Mouse (Mus musculus) stomach, embryonic 14.5 days (tissue): ENCODE data around the gene Clybl. TPM values are rescaled to one million over a fixed set of nuclear protein-coding genes. Genes with fewer than 3 reads are reported as not detected.

Experiments
- ATAC-seq: fragments of 200-750 bp; cut with Nextera tagmentation; 2 replicates; pipeline ENCODE4 v1.8.0; 2017; ENCODE audit warnings: low read depth, moderate TSS enrichment; ENCODE audit not compliant: insufficient number of reproducible peaks, insufficient read depth, low FRiP score
- H3K27ac ChIP-seq: fragments of 300-500 bp; sonication (generic); 2 replicates; pipeline ENCODE4 v1.5.1; 2014; ENCODE audit warnings: mild to moderate bottlenecking, low read length, moderate library complexity, mixed read lengths
- H3K27me3 ChIP-seq: fragments of 300-500 bp; sonication (generic); 2 replicates; pipeline ENCODE4 v1.6.1; 2014; ENCODE audit warnings: low read length, control low read depth, mixed read lengths; ENCODE audit not compliant: control insufficient read depth, insufficient read depth
- H3K36me3 ChIP-seq: fragments of 300-500 bp; sonication (generic); 2 replicates; pipeline ENCODE4 v1.6.1; 2014; ENCODE audit warnings: mild to moderate bottlenecking, control low read depth, low read length, moderate library complexity, mixed read lengths; ENCODE audit not compliant: control insufficient read depth, insufficient read depth
- H3K4me1 ChIP-seq: fragments of 300-500 bp; sonication (generic); 2 replicates; pipeline ENCODE4 v1.6.1; 2014; ENCODE audit warnings: low read length, control low read depth, mixed read lengths; ENCODE audit not compliant: control insufficient read depth, insufficient read depth
- H3K4me2 ChIP-seq: fragments of 300-500 bp; sonication (generic); replicated peaks from 2 replicates; pipeline ENCODE4 v1.6.1; 2014; ENCODE audit warnings: low read depth, low read length, control low read depth
- H3K4me3 ChIP-seq: fragments of 300-500 bp; sonication (generic); 2 replicates; pipeline ENCODE4 v1.5.1; 2014; ENCODE audit warnings: low read depth, low read length, control low read depth
- H3K9ac ChIP-seq: fragments of 300-500 bp; sonication (generic); replicated peaks from 2 replicates; pipeline ENCODE4 v1.6.1; 2014; ENCODE audit warnings: low read depth, mild to moderate bottlenecking, control low read depth, low read length, moderate library complexity, mixed read lengths
- H3K9me3 ChIP-seq: fragments of 300-500 bp; sonication (generic); 2 replicates; pipeline ENCODE4 v1.6.1; 2016; ENCODE audit warnings: low read depth, low read length, control low read depth; ENCODE audit not compliant: control insufficient read depth
- WGBS: fragments of 180-500 bp; shearing (Covaris S2); extraction: QIAGEN DNeasy Blood & Tissue Kit; methylation state at CpG from one replicate; pipeline ENCODE4 v1.1.7; 2014; 5-methylcytosine and 5-hydroxymethylcytosine counted together
- polyA plus RNA-seq: library from polyadenylated mRNA; unstranded; fragments of >200 nt; fragmentation: Nextera tagmentation; extraction: Ambion mirVana; gene quantifications from 2 replicates; pipeline ENCODE4 v1.2.1, GENCODE M21; 2014

The Clybl gene
- polyA plus RNA-seq, 1 experiment from 2014 or later, result 27.0 TPM

DNA sequence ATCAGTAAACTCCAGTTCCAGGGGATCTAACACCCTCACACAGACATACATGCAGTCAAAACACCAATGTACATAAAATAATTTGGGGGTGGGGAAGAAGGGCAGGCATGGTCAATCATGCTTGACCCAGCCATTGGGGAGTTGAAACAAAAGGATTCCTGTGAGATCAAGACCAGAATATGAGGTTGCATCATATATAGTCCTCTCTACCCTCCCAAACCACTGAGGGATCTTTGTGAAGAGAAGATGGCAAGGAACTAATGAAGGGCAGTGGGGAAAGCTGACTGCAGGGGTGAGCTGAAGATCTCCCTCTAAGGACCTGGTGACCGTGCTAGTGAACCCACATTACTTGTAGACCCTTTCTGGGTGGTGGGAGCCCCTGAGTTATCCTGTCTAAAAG lies 20.6 kb upstream of the Clybl start:
- H3K4me3 ChIP-seq, result no peak overlapping the region
- WGBS, result 81% methylated on average over 1 of the region's 1 CpGs
- no peak overlapping the region for H3K9ac ChIP-seq
- H3K9me3 ChIP-seq, result no peaks in the 10 kb centered on the region
- H3K4me2 ChIP-seq, result no peak overlapping the region
- no peaks in the 10 kb centered on the region for H3K27me3 ChIP-seq
- H3K4me1 ChIP-seq, result no peaks in the 10 kb centered on the region
- peaks cover 23% of the 10 kb centered on the region for H3K36me3 ChIP-seq
- no peak overlapping the region for H3K27ac ChIP-seq
- ATAC-seq, result no peak

DNA sequence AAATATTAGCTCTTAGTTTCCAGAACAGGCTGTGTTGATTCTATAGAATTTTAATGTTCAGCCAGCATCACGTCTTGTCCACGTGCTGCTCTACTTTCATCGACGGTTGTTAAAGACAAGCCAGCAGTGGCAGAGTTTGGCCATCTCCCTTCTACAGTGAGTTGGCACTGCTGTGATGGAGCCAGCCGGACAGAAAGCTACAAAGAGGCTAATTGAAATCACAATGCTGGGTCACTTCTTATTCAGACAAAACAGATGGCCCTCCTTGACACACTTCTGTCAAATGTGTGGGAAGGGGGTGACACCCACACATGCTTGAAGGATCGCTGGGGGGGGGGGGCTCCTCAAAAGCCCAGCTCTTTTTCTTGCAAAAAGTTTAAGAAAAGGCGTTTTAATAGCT lies 12.6 kb upstream of the Clybl start:
- Histone ChIP-seq H3K27ac (no peak overlapping the region), H3K9me3 (no peaks in the 10 kb centered on the region), H3K4me2 (no peak overlapping the region), H3K4me1 (0 out of 2 replicates have a peak, but pooled peaks cover 4% of the 10 kb centered on the region), H3K9ac (no peak overlapping the region), H3K4me3 (no peak overlapping the region), H3K36me3 (no peaks in the 10 kb centered on the region), H3K27me3 (no peaks in the 10 kb centered on the region)
- WGBS, result 75% methylated on average over 7 of the region's 7 CpGs
- no peak for ATAC-seq

DNA sequence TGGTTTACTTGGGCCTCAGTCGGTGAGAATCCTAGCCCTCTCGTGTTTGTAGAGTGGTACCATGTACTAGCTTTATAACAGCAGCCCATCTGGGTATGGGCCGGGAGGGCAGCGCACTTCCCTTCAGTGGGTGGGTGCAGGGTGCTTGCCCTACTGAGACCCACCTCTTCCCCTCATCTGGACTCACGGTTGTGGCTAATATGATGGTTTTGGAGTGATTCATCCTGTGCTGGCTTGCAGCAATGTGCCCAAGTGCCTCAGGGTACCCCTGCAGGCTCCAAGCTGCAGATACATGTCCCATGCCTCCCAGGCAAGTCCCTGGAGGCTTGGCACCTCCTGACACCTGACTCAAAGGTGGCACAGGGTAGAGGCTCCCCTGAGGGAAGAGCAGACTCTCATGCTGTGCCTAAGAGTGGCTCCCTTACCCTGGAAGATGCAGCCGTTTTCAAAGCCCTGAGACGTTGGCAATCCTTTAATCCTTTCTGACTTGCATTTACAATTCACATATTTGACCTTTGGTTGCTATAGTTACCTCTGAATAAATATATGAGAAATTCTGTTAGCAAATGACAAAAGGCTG lies 11.2 kb upstream of the Clybl start:
- no peak overlapping the region for H3K27ac ChIP-seq
- no peaks in the 10 kb centered on the region for H3K27me3 ChIP-seq
- H3K4me3 ChIP-seq, result no peak overlapping the region
- H3K4me1 ChIP-seq, result 0 out of 2 replicates have a peak, but pooled peaks cover 4% of the 10 kb centered on the region
- H3K9ac ChIP-seq, result no peak overlapping the region
- no peak for ATAC-seq
- no peak overlapping the region for H3K4me2 ChIP-seq
- H3K9me3 ChIP-seq, result no peaks in the 10 kb centered on the region
- WGBS, result 61% methylated on average over 7 of the region's 7 CpGs
- H3K36me3 ChIP-seq, result no peaks in the 10 kb centered on the region

DNA sequence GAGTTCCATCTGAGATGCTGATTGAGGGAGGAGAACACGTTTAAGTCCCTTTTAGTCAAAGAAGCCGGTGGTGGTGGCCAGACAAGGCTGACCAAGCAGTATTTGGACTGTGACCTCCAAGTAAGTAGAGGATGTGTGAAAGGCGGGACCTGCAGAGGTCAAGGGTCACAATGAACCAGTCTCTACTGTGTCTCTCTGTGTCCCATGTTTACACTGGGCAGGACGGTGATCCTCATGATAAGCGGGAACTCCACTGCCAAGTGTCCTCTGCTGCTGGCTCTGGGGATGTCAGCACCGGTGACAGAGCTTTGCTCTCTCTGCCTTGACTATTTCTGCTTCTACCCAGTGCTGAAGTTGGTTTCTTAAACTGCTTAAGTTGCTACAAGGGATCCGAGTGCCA lies 10.5 kb upstream of the Clybl start:
- Histone ChIP-seq H3K9ac (no peak overlapping the region), H3K36me3 (no peaks in the 10 kb centered on the region), H3K4me2 (no peak overlapping the region), H3K27me3 (no peaks in the 10 kb centered on the region), H3K4me3 (no peak overlapping the region), H3K4me1 (0 out of 2 replicates have a peak, but pooled peaks cover 4% of the 10 kb centered on the region), H3K9me3 (no peaks in the 10 kb centered on the region), H3K27ac (no peak overlapping the region)
- ATAC-seq, result no peak
- 72% methylated on average over 7 of the region's 7 CpGs for WGBS

DNA sequence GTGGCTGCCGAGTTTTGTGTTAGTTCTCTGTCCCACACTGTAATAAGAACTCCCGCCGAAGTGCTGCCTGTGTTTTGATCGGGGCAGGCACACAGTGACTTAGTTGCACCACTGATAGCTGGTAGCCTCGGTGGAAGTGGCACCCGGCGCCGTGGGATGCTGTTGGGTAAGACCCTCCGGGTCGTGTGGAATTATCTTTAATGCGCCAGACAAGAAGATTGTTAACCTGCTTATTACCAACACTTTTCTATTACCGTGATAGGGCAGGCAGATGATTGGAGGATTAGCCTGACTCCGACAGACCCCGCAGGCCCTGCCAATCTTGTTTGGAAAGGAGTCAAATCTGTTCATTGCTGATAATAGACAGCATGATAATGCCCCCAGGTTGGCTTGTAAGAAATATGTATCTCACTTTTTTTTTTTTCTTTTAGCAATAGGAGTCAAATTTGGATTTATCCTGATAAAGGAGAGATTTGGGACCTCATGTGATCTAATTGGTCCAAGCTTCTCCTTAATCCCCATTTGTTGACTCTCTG lies 5.2 kb upstream of the Clybl start:
- Histone ChIP-seq H3K4me3 (no peak overlapping the region), H3K4me2 (no peak overlapping the region), H3K9ac (no peak overlapping the region), H3K36me3 (no peaks in the 10 kb centered on the region), H3K9me3 (no peaks in the 10 kb centered on the region), H3K27ac (no peak overlapping the region), H3K27me3 (no peaks in the 10 kb centered on the region), H3K4me1 (no peaks in the 10 kb centered on the region)
- ATAC-seq, result no peak
- 82% methylated on average over 14 of the region's 14 CpGs for WGBS

DNA sequence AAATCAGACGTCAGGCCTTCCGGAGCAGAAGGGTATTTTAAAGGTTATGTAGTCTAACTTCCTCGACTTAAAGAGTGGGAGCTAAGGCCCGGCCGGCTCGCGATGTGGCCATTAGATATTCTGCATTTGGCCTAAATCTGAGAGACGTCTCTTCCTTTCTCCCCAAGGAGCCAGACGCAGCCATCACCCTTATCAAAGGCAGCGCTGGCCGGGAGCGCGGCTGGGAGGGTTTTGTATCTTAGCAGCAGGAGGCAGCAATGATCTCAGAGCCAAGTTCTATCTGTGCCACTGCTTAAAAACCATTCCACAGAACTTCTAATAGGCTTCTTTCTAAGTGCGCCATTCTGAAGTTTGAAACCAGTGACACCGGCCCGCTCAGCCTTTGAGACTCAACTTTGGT lies 2.2 kb upstream of the Clybl start:
- H3K9me3 ChIP-seq, result no peaks in the 10 kb centered on the region
- H3K4me2 ChIP-seq, result no peak overlapping the region
- H3K9ac ChIP-seq, result no peak overlapping the region
- no peaks in the 10 kb centered on the region for H3K27me3 ChIP-seq
- WGBS, result 66% methylated on average over 16 of the region's 16 CpGs
- no peak overlapping the region for H3K4me3 ChIP-seq
- ATAC-seq, result no peak
- no peak overlapping the region for H3K27ac ChIP-seq
- H3K36me3 ChIP-seq, result no peaks in the 10 kb centered on the region
- no peaks in the 10 kb centered on the region; the same call in 1 of the 2 replicates for H3K4me1 ChIP-seq

DNA sequence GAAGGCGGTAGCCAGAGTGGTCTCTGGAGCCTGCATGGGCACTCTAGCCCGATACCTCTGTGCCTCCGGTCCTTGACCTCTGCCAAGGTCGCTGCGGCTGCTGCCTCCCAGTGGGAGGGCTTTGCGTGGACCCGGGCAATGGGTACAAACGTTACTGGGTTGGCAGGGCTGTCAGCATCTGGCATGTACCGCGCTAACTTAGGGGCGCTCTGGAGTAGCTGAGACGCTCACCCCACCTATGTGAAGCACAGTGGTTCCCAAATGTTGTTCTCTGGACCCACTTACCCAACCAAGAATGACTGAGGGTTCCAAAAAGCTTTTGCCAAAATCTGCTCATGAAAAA lies 282 bp downstream of the Clybl start:
- WGBS, result 2% methylated on average over 12 of the region's 12 CpGs
- H3K9ac ChIP-seq, result peak overlapping the region; percentile 50
- peak overlapping the region; percentile 65 for H3K4me2 ChIP-seq
- ATAC-seq, result peak; percentile 25; the same call in 1 of the 2 replicates
- no peaks in the 10 kb centered on the region for H3K9me3 ChIP-seq
- no peaks in the 10 kb centered on the region; the same call in 1 of the 2 replicates for H3K4me1 ChIP-seq
- H3K36me3 ChIP-seq, result no peaks in the 10 kb centered on the region
- no peak overlapping the region for H3K27ac ChIP-seq
- peak overlapping the region; percentile 73 for H3K4me3 ChIP-seq
- H3K27me3 ChIP-seq, result no peaks in the 10 kb centered on the region

DNA sequence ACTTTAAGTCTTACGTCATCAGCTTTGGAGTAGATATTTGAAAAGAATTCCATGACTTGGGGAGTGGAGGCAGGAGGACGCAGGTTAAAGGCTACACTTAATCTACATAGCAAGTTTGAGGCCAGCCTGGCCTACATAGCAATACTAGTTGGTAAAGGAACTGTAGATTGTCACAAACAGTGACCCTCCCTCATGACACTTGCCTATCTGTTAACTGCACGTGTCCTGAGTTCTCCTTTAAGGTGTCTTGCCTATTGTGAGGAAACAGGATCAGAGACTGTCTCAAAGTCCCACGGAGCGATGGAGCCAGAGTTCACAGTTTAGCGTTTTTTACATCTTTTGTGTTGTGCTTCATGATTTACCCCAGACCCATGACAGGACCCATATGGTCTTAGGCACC lies 716 bp downstream of the Clybl start:
- H3K27me3 ChIP-seq, result no peaks in the 10 kb centered on the region
- no peaks in the 10 kb centered on the region for H3K9me3 ChIP-seq
- H3K27ac ChIP-seq, result no peak overlapping the region
- ATAC-seq, result no peak
- H3K4me1 ChIP-seq, result no peaks in the 10 kb centered on the region; the same call in 1 of the 2 replicates
- H3K9ac ChIP-seq, result no peak overlapping the region
- no peaks in the 10 kb centered on the region for H3K36me3 ChIP-seq
- peak overlapping the region; percentile 65 for H3K4me2 ChIP-seq
- 62% methylated on average over 6 of the region's 6 CpGs for WGBS
- H3K4me3 ChIP-seq, result peak overlapping the region; percentile 73; the same call in 1 of the 2 replicates

DNA sequence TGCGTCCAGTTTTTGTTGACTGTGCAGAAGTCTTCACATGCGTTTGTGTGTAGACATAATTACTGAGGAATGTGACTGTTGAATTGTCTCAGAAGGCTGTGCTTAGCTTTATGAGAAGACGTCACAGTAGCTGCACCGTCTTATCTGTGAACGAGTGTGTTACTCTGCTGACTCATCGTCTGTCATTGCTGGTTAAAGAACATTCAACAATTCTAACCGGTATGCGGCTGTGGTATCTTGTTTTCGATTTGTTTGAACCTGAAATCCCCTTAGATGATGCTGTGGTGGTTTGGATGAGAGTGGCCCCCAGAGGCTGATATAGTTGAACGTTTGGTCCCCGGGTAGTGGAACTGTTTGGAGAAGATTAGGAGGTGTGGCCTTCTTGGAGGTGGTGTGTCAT lies 2.5 kb downstream of the Clybl start:
- Histone ChIP-seq H3K4me3 (no peak overlapping the region), H3K27me3 (no peaks in the 10 kb centered on the region), H3K9me3 (no peaks in the 10 kb centered on the region), H3K4me1 (no peaks in the 10 kb centered on the region; the same call in 1 of the 2 replicates), H3K9ac (no peak overlapping the region), H3K27ac (no peak overlapping the region), H3K4me2 (no peak overlapping the region), H3K36me3 (no peaks in the 10 kb centered on the region)
- 77% methylated on average over 11 of the region's 11 CpGs for WGBS
- ATAC-seq, result no peak
